Mouse (Mus musculus) brain, embryonic 14.5 days (tissue): ENCODE data around the gene Hs6st1.

Source experiments
- CTCF ChIP-seq: fragments of 200-500 bp; IDR thresholded peaks from 2 replicates; pipeline ENCODE4 v1.5.1; 2012; ENCODE audit warnings: inconsistent platforms, mild to moderate bottlenecking, moderate library complexity, borderline replicate concordance; ENCODE audit not compliant: insufficient read depth, insufficient read length; ENCODE audit errors: extremely low read depth
- POLR2A ChIP-seq: fragments of 200-500 bp; IDR thresholded peaks from 2 replicates; pipeline ENCODE4 v1.6.1; 2012; ENCODE audit warnings: mild to moderate bottlenecking, inconsistent platforms, borderline replicate concordance; ENCODE audit not compliant: poor library complexity, insufficient read depth, insufficient read length, severe bottlenecking; ENCODE audit errors: extremely low read depth

- TF ChIP-seq CTCF, result no peak
- no peak for TF ChIP-seq POLR2A
Measured at GRCm38 (mm10) chr1:36119426-36119825, 51.2 kb downstream of the Hs6st1 start.
